Mouse (Mus musculus) ovary, adult 18-20 months (tissue): Measurements from ENCODE around the gene Olfr1130.
"Not testable (repeated sequence)": the region's sequence is repeated elsewhere in the genome, so short reads cannot be mapped to it uniquely, and the experiment has no call there.

ENCODE experiments used
- DNase-seq: peaks from one replicate; pipeline ENCODE4 v3.0.0; 2022; ENCODE audit warnings: low spot score, mixed read lengths

The Olfr1130 gene

DNA sequence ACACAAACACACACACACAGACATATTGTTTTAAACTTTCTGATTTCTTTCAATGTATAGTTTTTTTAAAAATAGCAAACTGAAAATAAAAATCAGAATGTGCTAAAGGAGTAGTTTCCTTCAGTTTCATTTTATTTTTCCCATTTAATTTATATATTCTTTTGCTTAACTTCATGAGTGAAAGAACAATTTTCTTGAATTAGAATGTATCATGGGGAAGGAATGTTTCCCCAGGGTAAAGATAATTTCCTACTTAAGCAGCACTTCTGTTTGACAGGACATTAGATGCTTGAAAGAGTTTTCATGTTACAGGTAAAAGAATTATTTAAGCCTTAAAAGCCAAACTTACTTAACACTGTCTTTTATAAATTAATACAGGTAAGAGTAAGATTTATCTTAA lies at the start of gene Olfr1130:
TSS of gene Olfr1130 (plus strand) at position 301 of the 400 bp plus-strand sequence.
- DNase-seq: not testable (repeated sequence)

DNA sequence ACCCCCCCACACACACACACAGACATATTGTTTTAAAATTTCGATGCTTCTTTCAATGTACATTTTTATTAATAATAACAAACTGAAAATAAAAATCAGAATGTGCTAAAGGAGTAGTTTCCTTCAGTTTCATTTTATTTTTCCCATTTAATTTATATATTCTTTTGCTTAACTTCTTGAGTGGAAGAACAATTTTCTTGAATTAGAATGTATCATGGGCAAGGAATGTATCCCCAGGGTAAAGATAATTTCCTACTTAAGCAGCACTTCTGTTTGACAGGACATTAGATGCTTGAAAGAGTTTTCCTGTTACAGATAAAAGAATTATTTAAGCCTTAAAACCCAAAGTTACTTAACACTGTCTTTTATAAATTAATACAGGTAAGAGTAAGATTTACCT lies 32.4 kb upstream of the Olfr1130 start, which contains the start of gene Olfr1129:
TSS of gene Olfr1129 (plus strand) at position 301 of the 400 bp plus-strand sequence.
- DNase-seq: not testable (repeated sequence)

DNA sequence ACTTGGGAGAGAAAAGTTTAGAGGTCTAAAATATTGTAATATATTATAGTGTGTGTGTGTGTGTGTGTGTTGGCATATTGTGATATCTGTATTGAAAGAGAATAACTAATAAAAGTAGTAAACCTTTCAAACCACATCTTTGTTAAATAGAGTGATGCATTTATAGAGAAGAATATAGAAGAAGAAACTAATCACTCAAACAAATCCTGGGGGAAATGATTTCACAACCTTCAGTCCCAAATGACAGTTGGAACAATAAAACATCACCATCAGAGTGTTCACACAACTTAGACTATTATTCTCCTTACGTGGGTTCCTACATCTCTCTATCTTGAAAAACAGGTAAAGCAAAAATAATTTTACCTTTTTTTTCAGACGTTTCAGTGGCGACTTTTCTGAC lies 20.8 kb downstream of the Olfr1130 start, which contains the start of gene Olfr1131:
TSS of gene Olfr1131 (plus strand) at position 301 of the 400 bp plus-strand sequence.
- no peak for DNase-seq

DNA sequence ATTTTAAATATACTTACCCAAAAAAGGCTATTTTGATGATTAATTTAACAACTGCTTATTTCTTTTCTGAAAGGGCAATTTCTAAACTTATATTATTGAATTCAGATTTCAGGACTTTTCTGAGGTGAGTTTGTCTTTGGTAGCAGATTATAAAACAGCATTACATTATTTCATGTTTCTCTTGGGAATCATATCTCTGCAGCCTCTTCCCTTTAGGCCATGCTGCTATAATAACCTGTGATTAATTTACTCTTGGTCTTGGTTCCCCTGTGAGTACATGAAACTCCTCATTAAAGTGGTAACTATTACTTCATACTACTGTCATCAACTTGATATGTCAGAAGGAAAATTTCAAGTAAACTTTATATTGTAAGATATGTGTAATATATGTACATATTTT lies 31.4 kb downstream of the Olfr1130 start, which contains the start of gene Olfr1132:
TSS of gene Olfr1132 (minus strand) at position 101 of the 400 bp plus-strand sequence.
- no peak for DNase-seq

DNA sequence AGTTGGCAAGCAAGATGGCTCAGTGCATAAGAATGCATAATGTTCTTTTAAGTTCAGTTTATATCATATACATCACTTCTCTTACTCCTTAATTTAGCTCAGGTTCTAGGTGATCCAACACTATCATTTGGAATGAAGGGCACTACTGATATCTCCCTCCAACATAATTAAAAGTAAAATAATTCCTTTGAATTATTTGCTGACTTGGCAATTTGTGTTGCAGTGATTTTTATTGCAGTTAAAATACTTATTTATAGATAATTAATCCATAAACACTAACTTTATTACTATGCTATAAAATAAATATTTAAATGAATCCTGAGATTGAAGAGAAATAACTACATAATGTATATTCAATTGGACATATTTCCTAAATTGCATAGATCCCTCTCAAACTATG lies 36.4 kb downstream of the Olfr1130 start:
- no peak for DNase-seq

DNA sequence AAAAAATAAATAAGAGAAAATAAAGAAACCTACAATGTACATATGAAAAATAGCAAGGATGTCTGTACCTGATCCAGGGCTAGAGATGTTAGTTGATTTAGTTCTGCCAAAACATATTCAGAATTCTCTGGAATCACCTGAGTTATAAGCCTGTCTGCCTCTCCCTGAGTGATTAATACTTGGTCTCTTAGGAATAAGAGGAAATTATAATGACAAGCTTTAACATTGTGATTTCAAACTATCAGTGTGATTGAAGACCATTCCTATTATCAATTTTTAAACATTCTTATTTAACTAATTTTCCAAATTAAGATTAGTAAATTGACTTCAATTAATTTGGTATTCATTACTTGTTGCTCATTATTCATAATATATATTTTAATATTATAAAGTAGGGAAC lies 41.3 kb downstream of the Olfr1130 start, which contains the start of gene Olfr1133:
TSS of gene Olfr1133 (minus strand) at position 101 of the 400 bp plus-strand sequence.
- no peak for DNase-seq

DNA sequence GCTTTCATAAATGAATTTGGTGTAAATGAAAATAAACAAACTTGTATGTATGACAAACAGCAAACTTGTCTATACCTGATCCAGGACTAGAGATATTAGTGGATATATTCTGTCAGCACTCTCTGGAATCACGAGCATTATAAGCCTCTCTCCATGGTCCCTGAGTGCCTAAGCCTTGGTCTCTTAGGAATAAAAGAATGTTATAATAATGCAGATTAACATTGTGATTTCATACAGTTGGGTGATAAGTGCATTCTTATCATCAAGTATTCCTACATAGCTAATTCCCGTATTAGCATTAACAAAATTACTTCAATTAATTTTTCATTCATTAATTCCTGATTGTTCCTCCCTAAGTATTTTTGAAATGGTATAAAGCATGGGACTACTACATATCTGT lies 52.3 kb downstream of the Olfr1130 start, which contains the start of gene Olfr1134:
TSS of gene Olfr1134 (minus strand) at position 101 of the 400 bp plus-strand sequence.
- DNase-seq: no peak
